Mouse (Mus musculus) erythroblast, embryonic 14.5 days (primary cell): ENCODE results near the gene Upk1b. TPM values are rescaled to one million over a fixed set of nuclear protein-coding genes. Genes with fewer than 3 reads are reported as not detected.

Experiments
- H3K27me3 ChIP-seq: 2 replicates; pipeline ENCODE4 v1.6.1; 2012; ENCODE audit warnings: inconsistent platforms; ENCODE audit not compliant: control insufficient read depth
- H3K36me3 ChIP-seq: 2 replicates; pipeline ENCODE4 v1.6.1; 2012; ENCODE audit warnings: mild to moderate bottlenecking, inconsistent platforms; ENCODE audit not compliant: control insufficient read depth
- H3K4me1 ChIP-seq: 2 replicates; pipeline ENCODE4 v1.6.1; 2012; ENCODE audit warnings: inconsistent platforms; ENCODE audit not compliant: control insufficient read depth
- H3K4me3 ChIP-seq: replicated peaks from 2 replicates; pipeline ENCODE3; 2012; ENCODE audit warnings: moderate library complexity, mild to moderate bottlenecking, inconsistent platforms
- H3K9me3 ChIP-seq: 2 replicates; pipeline ENCODE4 v1.6.1; 2012; ENCODE audit warnings: low read length, inconsistent platforms, mixed read lengths; ENCODE audit not compliant: control insufficient read depth
- GATA1 ChIP-seq: IDR thresholded peaks from 2 replicates; pipeline ENCODE4 v1.6.1; 2012; ENCODE audit warnings: low read length, inconsistent platforms, mixed read lengths
- TAL1 ChIP-seq: IDR thresholded peaks from 3 replicates; pipeline ENCODE4 v1.6.1; 2012; ENCODE audit warnings: low read length, inconsistent platforms, mixed read lengths
- polyA plus RNA-seq: library from polyadenylated mRNA; stranded (reverse); fragments of >175 nt; gene quantifications from 2 replicates; pipeline ENCODE4 v1.2.3, GENCODE M21; 2012

Gene Upk1b
- polyA plus RNA-seq, 1 experiment = not detected

- TF ChIP-seq GATA1 = no peak
- no peak for TF ChIP-seq TAL1
These were observed 69.2 kb downstream of the Upk1b start for GRCm38 (mm10) chr16:38730921-38731320.

GRCm38 (mm10) chr16:38729610-38730288 is 70.4 kb downstream of the Upk1b start:
- no peaks in the 10 kb centered on the region for H3K4me1 ChIP-seq
- H3K4me3 ChIP-seq = no peak overlapping the region
- H3K9me3 ChIP-seq = no peaks in the 10 kb centered on the region
- H3K27me3 ChIP-seq = peaks cover 47% of the 10 kb centered on the region
- TF ChIP-seq GATA1 (no peak), TAL1 (no peak)
- H3K36me3 ChIP-seq = no peaks in the 10 kb centered on the region

More at GRCm38 (mm10) chr16:38730921-38731320, 69.2 kb downstream of the Upk1b start:
- peaks cover 42% of the 10 kb centered on the region for H3K27me3 ChIP-seq
- H3K4me3 ChIP-seq = no peak overlapping the region
- no peaks in the 10 kb centered on the region for H3K4me1 ChIP-seq
- no peaks in the 10 kb centered on the region for H3K36me3 ChIP-seq
- H3K9me3 ChIP-seq = no peaks in the 10 kb centered on the region

- H3K4me1 ChIP-seq = no peaks in the 10 kb centered on the region
- no peak overlapping the region for H3K4me3 ChIP-seq
- H3K9me3 ChIP-seq = no peaks in the 10 kb centered on the region
- H3K27me3 ChIP-seq = peaks cover 53% of the 10 kb centered on the region
- no peak for TF ChIP-seq TAL1
- TF ChIP-seq GATA1 = no peak
- no peaks in the 10 kb centered on the region for H3K36me3 ChIP-seq
These were observed 71.0 kb downstream of the Upk1b start for GRCm38 (mm10) chr16:38729139-38729538.

- Histone ChIP-seq H3K4me3 (no peak overlapping the region), H3K9me3 (no peaks in the 10 kb centered on the region), H3K4me1 (no peaks in the 10 kb centered on the region), H3K36me3 (no peaks in the 10 kb centered on the region), H3K27me3 (peaks cover 55% of the 10 kb centered on the region)
- TF ChIP-seq GATA1 (no peak), TAL1 (no peak)
These were observed 71.5 kb downstream of the Upk1b start for GRCm38 (mm10) chr16:38728576-38729132.

- Histone ChIP-seq H3K36me3 (no peaks in the 10 kb centered on the region), H3K9me3 (no peaks in the 10 kb centered on the region), H3K4me3 (no peak overlapping the region), H3K4me1 (no peaks in the 10 kb centered on the region), H3K27me3 (peaks cover 54% of the 10 kb centered on the region)
- TF ChIP-seq TAL1 (no peak), GATA1 (no peak)
These were observed 75.2 kb downstream of the Upk1b start for GRCm38 (mm10) chr16:38724974-38725373.

- no peak for TF ChIP-seq TAL1
- TF ChIP-seq GATA1 = no peak
- H3K4me3 ChIP-seq = no peak overlapping the region
- H3K27me3 ChIP-seq = peaks cover 50% of the 10 kb centered on the region
- H3K9me3 ChIP-seq = no peaks in the 10 kb centered on the region
- H3K4me1 ChIP-seq = no peaks in the 10 kb centered on the region
- H3K36me3 ChIP-seq = no peaks in the 10 kb centered on the region
These were observed 75.9 kb downstream of the Upk1b start for GRCm38 (mm10) chr16:38724256-38724655.

Other genes starting within 250 kb of the Upk1b start
- gene Tmem39a, start 241.6 kb downstream of the Upk1b start, polyA plus RNA-seq = 0.34 TPM in 2 replicates
- 0.01 TPM in 1 of 2 replicates, not detected in the other for gene Arhgap31, start 87.1 kb downstream of the Upk1b start, polyA plus RNA-seq
- gene B4galt4, start 58.1 kb downstream of the Upk1b start, polyA plus RNA-seq = not detected in 2 replicates
- gene 4930435E12Rik, start 28.4 kb upstream of the Upk1b start, polyA plus RNA-seq = not detected in 2 replicates
- not detected in 2 replicates for gene Igsf11, start 92.3 kb upstream of the Upk1b start, polyA plus RNA-seq